Comparison of ENCODE assay signal across 25 mouse cellular contexts in genomic region chr17:88563611-88564010, GRCm38 (mm10). TPM values are rescaled to one million over a fixed set of nuclear protein-coding genes. Genes with fewer than 3 reads are reported as not detected.
DNase-seq lines count a peak whose midpoint lies in the region; ATAC-seq and TF ChIP-seq lines count a peak whose summit lies in the region.
"Had no signal": no experiment of that assay in that cellular context is flagged by ENCODE, and none has a peak within 500 bp of the region (broad histone marks: within the 10 kb centered on the region; RNA-seq: fewer than 3 reads in every experiment).

No protein-coding gene starts in this region.

- peaks cover 3% of the 10 kb centered on the region for H3K36me3 ChIP-seq in kidney, adult 2 months (ENCODE audit: control insufficient read depth, insufficient read depth, low read length)
- peaks cover 57% of the 10 kb centered on the region for H3K36me3 ChIP-seq in embryonic facial prominence, embryonic 10.5 days (replicated peaks)

- H3K27ac ChIP-seq in kidney, adult 2 months (ENCODE audit: insufficient read depth, low read depth, low read length): peak overlapping the region; percentile 69; the same call in 1 of the 2 replicates
- no peak overlapping the region for H3K27ac ChIP-seq in embryonic facial prominence, embryonic 10.5 days (replicated peaks)
- H3K27ac ChIP-seq: embryonic facial prominence, embryonic 13.5 days; forebrain, embryonic 12.5 days; hindbrain, postnatal 0 days; lung, embryonic 15.5 days; midbrain, embryonic 13.5 days had no signal

- no peaks in the 10 kb centered on the region for H3K27me3 ChIP-seq in kidney, adult 2 months (replicated peaks; ENCODE audit: control insufficient read depth, insufficient read depth, low read length)
- H3K27me3 ChIP-seq in embryonic facial prominence, embryonic 10.5 days (replicated peaks; ENCODE audit: low read depth, poor library complexity, severe bottlenecking): no peaks in the 10 kb centered on the region
- H3K27me3 ChIP-seq: embryonic facial prominence, embryonic 13.5 days; forebrain, embryonic 12.5 days; lung, embryonic 15.5 days; megakaryocyte, embryonic 14.5 days; midbrain, embryonic 13.5 days had no signal

- ATAC-seq in granulocyte monocyte progenitor cell, adult 5-6 weeks (replicated peaks; ENCODE audit: poor library complexity, severe bottlenecking): no peak
- ATAC-seq: activated CD4-positive, CD25-positive, alpha-beta regulatory T cell, adult 4 months; hindbrain, postnatal 0 days; midbrain, embryonic 13.5 days had no signal

- no peak for TF ChIP-seq POLR2A in kidney, adult 2 months (IDR thresholded peaks at IDR 0.05; ENCODE audit: low read depth, low read length)

- H3K4me1 ChIP-seq in kidney, adult 2 months (ENCODE audit: control insufficient read depth, insufficient read depth, low read length): peaks cover 9% of the 10 kb centered on the region
- peaks cover 3% of the 10 kb centered on the region; the same call in 1 of the 2 replicates for H3K4me1 ChIP-seq in embryonic facial prominence, embryonic 10.5 days
- H3K4me1 ChIP-seq: forebrain, embryonic 12.5 days; megakaryocyte, embryonic 14.5 days; midbrain, embryonic 13.5 days had no signal

- no peak for TF ChIP-seq CTCF in kidney, adult 2 months (conservative IDR thresholded peaks at IDR 0.05; ENCODE audit: insufficient read depth, insufficient read length, low read depth, low read length)

- DNase-seq in heart, adult 11 months: peak; percentile 93
- DNase-seq in heart, postnatal 10 days: no peak
- peak; percentile 88 for DNase-seq in kidney, adult 2 months
- no peak for DNase-seq in kidney, postnatal 4 days
- DNase-seq in lung, postnatal 10 days: peak; percentile 44
- no peak for DNase-seq in lung, postnatal 36 days
- no peak for DNase-seq in embryonic facial prominence, embryonic 10.5 days (ENCODE audit: low spot score)
- DNase-seq: adrenal gland, postnatal 10 days; cerebellum, adult 18-20 months; cerebellum, postnatal 25 days; gastrocnemius, postnatal 25 days; layer of hippocampus, adult 9-11 months; right cerebral cortex, postnatal 25 days; thymus, postnatal 14 days had no signal

- no peaks in the 10 kb centered on the region for H3K9me3 ChIP-seq in embryonic facial prominence, embryonic 10.5 days
- H3K9me3 ChIP-seq: embryonic facial prominence, embryonic 13.5 days; forebrain, embryonic 12.5 days; lung, embryonic 15.5 days; megakaryocyte, embryonic 14.5 days; midbrain, embryonic 13.5 days had no signal

- no peak overlapping the region for H3K4me3 ChIP-seq in kidney, adult 2 months (ENCODE audit: insufficient read depth, low read depth, low read length)
- no peak overlapping the region for H3K4me3 ChIP-seq in embryonic facial prominence, embryonic 10.5 days
- H3K4me3 ChIP-seq: embryonic facial prominence, embryonic 13.5 days; erythroblast, embryonic 14.5 days; forebrain, embryonic 12.5 days; lung, embryonic 15.5 days; megakaryocyte, embryonic 14.5 days; midbrain, embryonic 13.5 days had no signal

- whole genome bisulfite sequencing in kidney, adult 2 months: 40% methylated on average over 3 of the region's 3 CpGs
- 76% methylated on average over 3 of the region's 3 CpGs for WGBS in embryonic facial prominence, embryonic 10.5 days

- intact Hi-C loops in heart, postnatal 10 days (cut with DNase I): no loop called here

RNA-seq across cellular contexts. Expression of gene Ppp1r21, which starts 33.7 kb away (rescaled TPM):
- total RNA-seq in heart, postnatal 10 days (2021): 10 to 100 TPM; 15.0 to 15.7 TPM
- 39.5 and 47.7 TPM in 2 replicates for polyA plus RNA-seq in kidney, adult 2 months (2012; rRNA removed)
- 56.3 and 72.2 TPM in 2 replicates for total RNA-seq in granulocyte monocyte progenitor cell, adult 5-6 weeks (2014; fragmentation: Nextera tagmentation)
- 58.0 and 81.3 TPM in 2 replicates for total RNA-seq in granulocyte monocyte progenitor cell, adult 5-6 weeks (2017)
- polyA plus RNA-seq in embryonic facial prominence, embryonic 10.5 days (2016; fragmentation: Nextera tagmentation; extraction: Ambion mirVana): 17.9 and 19.7 TPM in 2 replicates

RNA-seq across cellular contexts. Expression of gene Ston1, which starts 33.9 kb away (rescaled TPM):
- 10 to 100 TPM; 25.9 to 30.9 TPM for total RNA-seq in heart, postnatal 10 days (2021)
- 22.5 and 25.6 TPM in 2 replicates for polyA plus RNA-seq in kidney, adult 2 months (2012; rRNA removed)
- total RNA-seq in granulocyte monocyte progenitor cell, adult 5-6 weeks (2014; fragmentation: Nextera tagmentation): 0.51 TPM in 1 of 2 replicates, not detected in the other
- total RNA-seq in granulocyte monocyte progenitor cell, adult 5-6 weeks (2017): not detected in 2 replicates
- 2.0 and 2.3 TPM in 2 replicates for polyA plus RNA-seq in embryonic facial prominence, embryonic 10.5 days (2016; fragmentation: Nextera tagmentation; extraction: Ambion mirVana)
- total RNA-seq: monocyte, adult 5-6 weeks; neutrophil, adult 5-6 weeks had no signal
- polyA plus RNA-seq: erythroblast, embryonic 14.5 days had no signal

Comparison
In these comparisons a context has a peak if more than half of its experiments do, and no peak if none do; other contexts are left out.
1. DNase-seq: peak in heart, adult 11 months (single experiment), kidney, adult 2 months (single experiment) and lung, postnatal 10 days (single experiment); none in heart, postnatal 10 days (0 of 2), kidney, postnatal 4 days (0 of 2), lung, postnatal 36 days (single experiment) and embryonic facial prominence, embryonic 10.5 days (single experiment).
2. RNA of gene Ston1, which starts 33.9 kb away (total RNA-seq): 25.9 to 30.9 TPM in heart, postnatal 10 days; 0.51 TPM in granulocyte monocyte progenitor cell, adult 5-6 weeks; every median in the first group is over 10 times any median in the second.